Mouse (Mus musculus): ENCODE measurements around the gene Catip.

- TF ChIP-seq CTCF (IDR thresholded peaks at IDR 0.05; ENCODE audit: insufficient read depth, low read depth, low read length) = no peak
- no peak for TF ChIP-seq POLR2A (IDR thresholded peaks at IDR 0.05; ENCODE audit: insufficient read depth, low read depth, low read length)
Observed at GRCm38 (mm10) chr1:74387386-74387988, 25.6 kb downstream of the Catip start.

Data from olfactory bulb, adult 2 months (tissue).